Mouse (Mus musculus) cerebellum, adult 9-11 months (tissue): ENCODE results near the gene Tlk2.

ENCODE experiments used
- DNase-seq: peaks from one replicate; pipeline ENCODE4 v3.0.0; 2022

Gene Tlk2

DNA sequence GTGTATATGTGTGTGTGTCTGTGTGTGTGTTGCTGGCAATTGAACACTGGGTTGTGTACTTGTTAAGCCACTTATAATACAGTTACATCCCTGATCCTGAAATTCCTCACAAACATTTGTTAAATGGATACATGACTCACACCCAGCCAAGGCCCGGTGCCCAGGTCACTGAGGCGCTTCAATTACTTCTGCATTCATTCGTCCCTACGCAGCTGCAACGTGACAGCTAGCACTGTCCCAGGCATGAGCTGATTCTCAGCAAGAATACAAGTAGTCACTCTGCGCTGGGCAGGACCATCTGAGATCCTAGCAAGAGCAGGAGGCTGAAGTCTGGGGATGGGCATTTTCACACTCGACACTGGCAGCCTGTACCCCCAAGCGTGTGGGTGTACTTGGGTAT is 136.7 kb downstream of the Tlk2 start:
- no peak for DNase-seq

DNA sequence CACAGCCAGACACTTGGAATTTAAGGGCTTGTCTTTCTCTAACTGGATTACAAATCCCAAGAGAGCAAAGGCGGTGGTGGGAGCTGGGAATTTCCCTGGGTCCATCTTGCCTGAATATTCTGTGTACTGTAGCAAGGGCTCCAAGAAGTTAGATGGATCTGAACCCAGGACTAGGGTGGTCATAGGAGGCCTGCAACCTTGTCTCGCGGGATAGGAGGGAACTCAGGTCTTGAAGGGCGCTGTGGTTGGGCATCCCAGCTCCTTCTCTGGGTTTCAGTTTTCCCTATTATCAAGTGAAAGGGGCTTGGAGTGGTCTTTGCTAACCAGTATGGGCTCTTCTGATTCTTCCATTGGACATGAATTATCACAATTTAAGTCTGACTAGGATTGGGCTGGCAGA is 137.5 kb downstream of the Tlk2 start:
- DNase-seq: no peak

GRCm38 (mm10) chr11:105317769-105318168 is 139.2 kb downstream of the Tlk2 start:
- no peak for DNase-seq

GRCm38 (mm10) chr11:105321090-105321489 is 142.5 kb downstream of the Tlk2 start:
- DNase-seq: no peak

GRCm38 (mm10) chr11:105323530-105323929 is 144.9 kb downstream of the Tlk2 start:
- no peak for DNase-seq

DNA sequence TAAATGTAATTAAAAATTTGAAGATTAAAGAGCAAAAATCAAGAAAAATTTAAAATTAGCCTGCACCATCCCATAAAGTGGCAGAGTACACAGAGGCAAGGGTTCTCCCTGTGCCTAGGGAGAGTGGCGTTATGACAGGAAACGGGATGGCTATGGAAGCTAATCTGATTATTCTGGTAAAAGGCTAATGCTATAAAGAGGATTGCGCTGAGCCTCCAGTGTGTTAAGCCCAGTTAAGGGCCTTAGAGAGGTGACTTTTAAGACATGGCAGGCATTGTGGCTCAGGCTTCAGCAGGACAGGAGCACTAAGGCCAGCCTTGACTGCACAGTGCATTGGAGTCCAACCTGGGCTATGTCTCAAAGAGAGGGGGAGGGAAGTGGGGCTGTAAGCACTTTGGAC is 148.5 kb downstream of the Tlk2 start:
- DNase-seq: no peak

DNA sequence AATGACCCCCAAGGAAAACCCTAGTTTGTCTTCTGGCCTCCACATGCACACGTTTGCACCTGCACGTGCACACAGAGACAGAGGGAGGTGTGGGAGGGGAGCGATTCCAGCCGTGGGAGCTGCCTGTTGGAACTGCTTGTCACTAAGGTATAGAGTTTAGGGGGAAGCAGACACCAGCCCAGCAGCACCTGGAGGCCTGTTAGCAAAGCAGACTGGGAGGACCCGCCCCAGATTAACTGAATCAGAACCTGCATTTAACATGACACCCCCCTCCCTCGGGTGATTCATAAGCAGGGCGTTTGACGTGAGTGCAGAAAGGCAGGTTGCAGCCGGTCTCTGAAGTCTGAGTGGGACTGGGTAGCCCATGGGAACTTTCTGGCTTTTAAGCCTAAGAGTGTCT is 151.4 kb downstream of the Tlk2 start:
- DNase-seq: no peak

GRCm38 (mm10) chr11:105331129-105331528 is 152.5 kb downstream of the Tlk2 start:
- DNase-seq: no peak

DNA sequence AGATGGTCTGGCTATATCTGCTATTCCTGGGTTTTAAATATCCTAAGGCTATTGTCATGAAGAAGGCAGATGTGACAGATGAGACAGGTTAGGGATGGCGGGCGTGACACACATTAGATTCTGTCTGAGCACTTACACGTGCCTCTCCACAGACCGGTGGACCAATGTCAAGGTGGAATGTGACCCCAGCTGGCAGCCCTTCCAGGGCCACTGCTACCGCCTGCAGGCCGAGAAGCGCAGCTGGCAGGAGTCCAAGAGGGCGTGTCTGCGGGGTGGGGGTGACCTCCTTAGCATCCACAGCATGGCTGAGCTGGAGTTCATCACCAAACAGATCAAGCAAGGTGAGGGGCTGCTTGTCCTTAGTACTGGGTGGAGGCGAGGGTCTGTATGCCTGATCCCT is 153.1 kb downstream of the Tlk2 start:
- peak; percentile 16 for DNase-seq

DNA sequence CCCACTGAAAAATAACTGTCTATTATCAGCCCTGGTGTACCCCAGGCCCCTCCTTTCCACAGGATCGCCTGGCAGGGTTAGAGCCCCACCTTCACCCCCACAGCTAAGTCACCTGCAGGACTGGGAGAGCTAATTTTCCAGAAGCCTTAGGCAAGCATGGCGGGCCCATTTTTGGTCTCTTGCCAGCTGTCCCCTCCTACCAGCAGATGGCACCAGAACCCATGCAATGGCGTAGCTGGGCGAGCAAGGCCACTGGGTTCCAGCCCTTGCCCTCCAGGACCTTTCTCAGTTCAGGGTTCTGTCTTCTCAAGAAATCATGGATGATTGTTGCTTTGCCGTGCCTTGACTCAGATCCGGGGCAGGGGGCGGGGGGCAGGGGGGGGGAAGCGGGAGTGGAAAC is 153.9 kb downstream of the Tlk2 start:
- peak; percentile 54 for DNase-seq
